ENCODE assay signal across 8 mouse cellular contexts in the genomic region with DNA sequence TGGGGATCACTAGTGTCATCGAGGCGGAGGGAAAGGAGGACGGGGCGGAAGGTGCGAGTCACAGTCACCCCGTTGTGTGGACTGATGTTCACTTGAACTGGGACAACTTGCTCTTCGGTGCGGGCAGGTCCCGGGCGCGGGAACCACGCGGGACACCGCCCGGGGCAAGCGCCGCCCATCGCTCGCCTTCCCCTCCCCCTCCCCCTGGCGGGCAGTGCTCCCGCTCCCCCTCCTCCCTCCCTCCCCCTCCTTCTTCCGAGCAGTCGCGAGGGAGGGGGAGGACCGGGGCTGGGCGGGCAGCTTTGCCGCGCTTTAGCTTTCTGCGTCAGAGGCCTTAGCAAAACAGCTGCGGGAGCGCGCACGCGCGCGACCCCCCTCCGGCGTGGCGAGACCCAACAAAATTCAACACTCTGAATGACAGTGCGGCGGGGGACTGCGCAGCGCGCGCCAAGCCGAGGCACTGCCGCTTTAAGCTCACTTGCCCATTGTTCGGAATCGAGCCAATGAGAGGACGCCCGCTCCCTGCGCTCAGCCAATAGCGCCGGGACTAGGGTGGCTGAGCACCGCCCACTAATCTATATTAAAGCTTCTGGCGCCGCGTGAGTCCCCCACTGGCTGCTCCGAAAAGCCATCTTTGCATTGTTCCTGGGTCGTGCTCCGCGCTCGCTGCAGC. TPM values are rescaled to one million over a fixed set of nuclear protein-coding genes. Genes with fewer than 3 reads are reported as not detected.
DNase-seq lines count a peak whose midpoint lies in the region; ATAC-seq and TF ChIP-seq lines count a peak whose summit lies in the region.

A gene (plus strand): TSS at position 611 of the 673 bp plus-strand sequence.

- no peaks in the 10 kb centered on the region for H3K9me3 ChIP-seq in megakaryocyte, embryonic 14.5 days

- peak within 1 kb of the TSS; percentile 68 for H3K4me3 ChIP-seq in cortical plate, adult 2 months (ENCODE audit: insufficient read depth, low read length)
- peak within 1 kb of the TSS; percentile 99 for H3K4me3 ChIP-seq in megakaryocyte, embryonic 14.5 days (replicated peaks)

- TF ChIP-seq CTCF in cortical plate, adult 2 months (IDR thresholded peaks at IDR 0.05; ENCODE audit: extremely low read depth, insufficient read depth, low read length) = no peak

- peaks cover 1% of the 10 kb centered on the region; the same call in 1 of the 2 replicates for H3K4me1 ChIP-seq in cortical plate, adult 2 months (ENCODE audit: control insufficient read depth, insufficient read depth, low read length)
- peaks cover 61% of the 10 kb centered on the region for H3K4me1 ChIP-seq in megakaryocyte, embryonic 14.5 days

- ATAC-seq in activated CD4-positive, CD25-positive, alpha-beta regulatory T cell, adult 4 months = peak; percentile 78

- peak within 1 kb of the TSS; percentile 100 for H3K27ac ChIP-seq in cortical plate, adult 2 months (ENCODE audit: insufficient read depth, low read length)

- DNase-seq in gastrocnemius, adult 8-10 months (ENCODE audit: low spot score in 2 of 2) = peak; percentile 96 to 97
- DNase-seq in hindlimb bud, embryonic 11.5 days (ENCODE audit: extremely low spot score, low read depth, low spot score) = peak; percentile 99
- DNase-seq in left cerebral cortex, adult 8-10 months (ENCODE audit: low spot score in 2 of 2) = peak; percentile 98 to 100
- peak; percentile 100 for DNase-seq in right cerebral cortex, postnatal 10 days (ENCODE audit: low spot score in 2 of 2)
- DNase-seq in urinary bladder, postnatal 25 days (ENCODE audit: low spot score) = peak; percentile 90

- no peaks in the 10 kb centered on the region for H3K27me3 ChIP-seq in megakaryocyte, embryonic 14.5 days (replicated peaks)

- H3K36me3 ChIP-seq in megakaryocyte, embryonic 14.5 days (replicated peaks; ENCODE audit: low read length) = peaks cover 20% of the 10 kb centered on the region

- peak; percentile 94 for TF ChIP-seq POLR2A in cortical plate, adult 2 months (IDR thresholded peaks at IDR 0.05; ENCODE audit: extremely low read depth, insufficient read depth, low read length)

RNA-seq across cellular contexts. Expression of the gene that starts here (rescaled TPM):
- polyA plus RNA-seq in activated CD4-positive, CD25-positive, alpha-beta regulatory T cell, adult 4 months (2017; shearing (Covaris generic)) = 1,000 to 10,000 TPM; 2,967 to 3,416 TPM
- polyA plus RNA-seq in cortical plate, adult 2 months (2012; rRNA removed) = 548 and 595 TPM in 2 replicates
- 10 to 100 TPM; 50.9 to 76.9 (median 67.7) TPM for total RNA-seq in gastrocnemius, adult 8-10 months (2022)
- 100 to 1,000 TPM; 407 to 432 (median 416) TPM for total RNA-seq in left cerebral cortex, adult 8-10 months (2022)
- polyA plus RNA-seq in megakaryocyte, embryonic 14.5 days (2012; ENCODE audit: insufficient read depth, low replicate concordance) = 6,261 and 14,151 TPM in 2 replicates

Comparison
In these comparisons a context has a peak if more than half of its experiments do, and no peak if none do; other contexts are left out.
1. Peak in every context shown above with its lines: DNase-seq, ATAC-seq, H3K4me3 ChIP-seq and H3K27ac ChIP-seq.
2. RNA of the gene that starts here (total RNA-seq): 407 to 432 TPM in left cerebral cortex, adult 8-10 months; 50.9 to 76.9 TPM in gastrocnemius, adult 8-10 months; every median in the first group is over 4 times any median in the second.